Mouse (Mus musculus) gastrocnemius, postnatal 14 days (tissue): Measurements from ENCODE around the gene Hormad1. TPM values are rescaled to one million over a fixed set of nuclear protein-coding genes. Genes with fewer than 3 reads are reported as not detected.
"Not testable (repeated sequence)": the region's sequence is repeated elsewhere in the genome, so short reads cannot be mapped to it uniquely, and the experiment has no call there.

Source experiments
- DNase-seq: peaks from one replicate; pipeline ENCODE4 v3.0.0; 2021; ENCODE audit warnings: mixed read lengths
- intact Hi-C: fragments of 180-260 bp; cut with DNase I; formaldehyde crosslinking; loops from one replicate; pipeline ENCODE4 v1.15.1; 2025; ENCODE audit warnings: low total_unique reads
- total RNA-seq, 2 experiments: library from RNA; stranded (reverse); gene quantifications; 2 replicates each; pipeline ENCODE4 v1.2.3; 2021

The Hormad1 gene
- total RNA-seq, 2 experiments from 2014 or later = not detected

DNA sequence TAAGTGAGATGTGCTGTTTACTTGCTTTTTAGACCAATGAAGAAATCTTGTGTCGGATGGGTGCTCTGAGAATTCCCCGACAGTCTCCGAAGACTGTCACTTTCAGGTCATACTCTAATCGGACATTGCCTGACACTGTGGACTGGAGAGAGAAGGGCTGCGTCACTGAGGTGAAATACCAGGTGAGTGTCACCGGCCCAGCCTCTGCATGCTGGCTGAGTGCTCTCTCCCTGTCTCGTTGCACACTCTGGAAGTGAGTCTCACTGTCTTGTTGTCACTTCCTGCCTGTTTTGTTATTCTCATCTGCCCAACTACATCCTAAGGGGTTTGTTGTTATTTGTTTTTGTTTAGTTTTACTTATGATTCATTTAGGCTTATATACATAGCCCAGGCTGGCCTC is 16.5 kb upstream of the Hormad1 start:
- DNase-seq = no peak
- intact Hi-C loops = no loop called here

DNA sequence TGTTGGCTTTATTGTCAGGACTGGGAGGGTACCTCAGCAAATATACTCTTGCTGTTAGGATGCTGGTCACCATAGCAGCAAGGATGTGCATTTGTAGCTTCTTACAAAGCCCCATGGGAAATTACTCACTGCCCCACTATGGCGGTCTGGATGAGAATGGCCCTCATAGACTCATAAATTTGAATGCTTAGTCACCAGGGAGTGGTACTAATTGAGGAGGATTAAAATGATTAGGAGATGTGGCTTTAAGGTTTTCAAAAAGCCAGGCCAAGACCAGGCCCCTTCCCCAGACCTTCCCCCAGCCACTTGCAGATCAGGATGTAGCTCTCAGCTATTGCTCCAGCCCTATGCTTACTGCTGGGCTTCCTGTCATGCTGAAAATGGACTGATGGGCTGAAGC is 9.3 kb upstream of the Hormad1 start:
- intact Hi-C loops = no loop called here
- DNase-seq = no peak

DNA sequence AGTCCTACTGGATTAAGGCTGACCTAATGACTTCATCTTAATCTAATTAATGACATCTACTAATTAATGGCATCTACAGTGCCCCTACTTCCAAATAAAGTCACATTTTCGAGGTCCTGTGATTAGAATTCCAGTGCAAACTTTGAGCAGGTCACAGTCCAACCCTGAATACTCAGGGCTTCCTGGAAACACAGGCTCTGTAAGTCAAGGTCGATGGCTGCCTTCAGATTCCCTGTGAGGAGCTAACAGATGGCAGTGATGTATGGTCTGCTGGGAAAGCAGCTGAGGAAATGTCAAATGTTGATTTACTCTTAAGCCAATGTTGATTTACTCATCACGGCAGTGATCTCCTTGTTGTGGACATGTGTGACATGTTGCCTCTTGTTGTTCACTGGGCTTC is 5.5 kb upstream of the Hormad1 start:
- intact Hi-C loops = no loop called here
- no peak for DNase-seq

DNA sequence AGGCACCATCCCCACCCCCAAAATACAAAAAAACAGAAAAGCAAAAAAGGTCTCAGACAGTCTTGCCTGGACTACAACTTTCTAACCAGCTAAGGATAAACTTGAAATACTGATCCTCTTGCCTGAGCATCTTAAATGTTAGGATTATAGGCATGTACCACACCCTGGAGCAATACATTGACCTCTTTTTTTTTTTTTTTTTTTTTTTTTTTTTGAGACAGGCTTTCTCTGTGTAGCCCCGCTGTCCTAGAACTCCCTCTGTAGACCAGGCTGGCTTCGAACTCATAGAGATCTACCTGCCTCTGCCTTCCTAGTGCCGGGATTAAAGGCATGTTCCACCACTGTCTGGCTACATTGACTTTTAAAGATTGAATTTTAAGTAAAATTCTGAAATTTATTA is 1.3 kb downstream of the Hormad1 start:
- intact Hi-C loops = no loop called here
- DNase-seq = no peak

DNA sequence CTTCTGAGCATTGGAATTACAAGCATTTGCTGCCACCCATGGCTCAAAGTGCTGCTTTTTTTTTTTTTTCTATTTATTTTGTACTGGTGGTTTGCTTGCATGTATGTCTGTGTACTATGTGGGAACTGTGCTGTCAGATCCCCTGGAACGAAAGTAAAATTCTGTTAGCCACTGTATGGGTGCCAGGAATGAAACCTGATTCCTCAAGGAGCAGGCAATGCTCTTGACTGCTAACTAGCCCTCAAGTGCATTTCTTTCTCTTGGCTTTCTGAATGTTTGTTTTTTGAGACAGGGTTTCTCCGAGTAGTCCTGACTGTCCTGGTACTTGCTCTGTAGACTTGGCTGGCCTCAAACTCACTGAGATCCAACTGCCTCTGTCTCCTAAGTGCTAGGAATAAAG is 2.3 kb downstream of the Hormad1 start:
- no peak for DNase-seq
- intact Hi-C loops = no loop called here

DNA sequence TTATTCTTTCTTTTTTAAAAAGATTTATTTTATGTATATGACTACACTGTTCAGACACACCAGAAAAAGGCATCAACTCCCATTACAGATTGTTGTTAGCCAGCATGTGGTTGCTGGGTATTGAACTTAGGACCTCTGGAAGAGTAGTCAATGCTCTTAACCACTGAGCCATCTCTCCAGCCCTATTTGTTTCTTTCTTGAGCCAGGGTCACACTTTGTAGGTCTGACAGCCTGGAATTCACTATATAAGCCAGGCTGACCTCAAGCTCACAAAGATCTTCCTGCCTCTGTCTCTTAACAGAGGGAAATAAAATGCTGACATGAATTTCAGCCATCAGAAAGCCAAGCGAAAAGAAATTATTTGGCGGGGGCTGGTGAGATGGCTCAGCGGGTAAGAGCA is 10.1 kb downstream of the Hormad1 start:
- intact Hi-C loops = no loop called here
- no peak for DNase-seq

DNA sequence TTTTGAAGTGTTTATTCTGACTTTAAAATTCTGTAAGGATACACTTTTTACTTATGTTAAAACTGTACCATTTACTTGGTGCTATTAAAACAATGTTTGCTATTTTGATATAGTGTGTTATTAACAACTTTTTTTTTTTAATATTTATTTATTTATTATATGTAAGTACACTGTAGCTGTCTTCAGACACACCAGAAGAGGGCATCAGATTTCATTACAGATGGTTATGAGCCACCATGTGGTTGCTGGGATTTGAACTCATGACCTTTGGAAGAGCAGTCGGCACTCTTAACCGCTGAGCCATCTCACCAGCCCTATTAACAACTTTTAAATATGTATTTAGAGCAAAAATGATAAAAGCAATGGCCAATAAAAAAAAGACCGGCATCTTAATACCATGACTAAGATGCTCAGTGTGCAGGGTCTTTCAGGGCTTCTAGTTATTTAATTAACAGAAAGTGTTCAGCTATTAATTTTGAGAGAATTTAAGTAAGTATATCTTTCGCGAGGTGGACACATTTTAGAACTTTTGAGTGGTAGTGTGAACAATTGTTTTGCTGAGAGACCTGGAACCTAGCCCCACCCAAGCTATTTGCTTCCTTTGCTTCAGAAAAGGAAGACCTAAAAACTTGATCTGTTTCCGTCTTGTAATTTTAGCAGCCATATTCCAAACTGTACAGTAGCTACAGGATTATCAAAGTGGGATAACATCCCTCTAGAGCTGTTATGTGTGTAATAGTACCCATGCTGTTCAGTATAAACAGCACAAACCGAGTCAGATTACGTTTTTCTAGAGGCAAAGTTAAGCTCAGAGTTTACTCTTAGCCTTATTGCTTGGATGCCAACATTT is 28.5 kb downstream of the Hormad1 start:
- DNase-seq = no peak
- intact Hi-C loops = no loop called here

DNA sequence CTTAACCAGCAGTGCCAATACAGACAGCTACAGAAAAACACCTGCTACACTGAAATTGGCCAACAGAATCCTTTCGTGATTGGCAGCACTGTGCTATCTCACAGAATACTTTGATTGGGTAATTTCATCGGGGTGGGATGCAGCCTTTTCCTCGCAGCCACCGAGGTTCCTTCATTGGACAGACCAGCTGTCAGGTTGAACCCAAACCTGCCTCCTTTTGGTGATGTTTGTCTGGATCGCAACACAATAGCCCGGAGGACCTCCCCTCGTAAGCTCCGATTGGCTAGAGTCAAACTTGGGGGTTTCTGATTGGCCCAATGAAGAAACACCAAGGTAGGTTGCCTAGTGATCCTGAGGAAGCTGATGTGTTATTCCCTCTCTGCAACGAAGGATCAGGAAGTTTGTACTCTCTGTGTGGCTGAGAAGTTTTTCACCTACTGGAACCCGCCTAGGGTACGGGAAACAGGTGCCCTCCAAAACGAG is 29.2 kb downstream of the Hormad1 start, which contains the start of gene Golph3l:
TSS of gene Golph3l (plus strand) at position 331 of the 483 bp plus-strand sequence.
- peak; percentile 90 for DNase-seq
- intact Hi-C loops = no loop called here

DNA sequence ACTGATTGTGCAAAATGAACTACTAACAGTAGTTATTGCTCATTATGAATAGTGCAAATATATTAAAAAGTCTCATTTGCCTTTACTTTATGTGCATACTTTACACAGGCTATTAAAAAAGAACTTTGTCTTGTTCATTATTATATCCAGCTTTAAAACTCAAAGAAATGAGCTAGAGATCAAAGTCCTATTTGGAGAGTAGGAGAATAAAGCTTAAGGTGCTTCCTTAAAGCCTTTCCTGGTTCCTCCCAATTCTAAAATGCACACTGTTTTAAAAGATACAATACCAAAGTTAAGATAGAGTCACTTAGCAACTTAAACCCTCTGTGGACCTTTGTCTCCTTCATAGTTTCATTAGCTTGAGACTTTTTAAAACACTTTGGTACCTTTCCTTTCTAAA is 39.3 kb downstream of the Hormad1 start:
- DNase-seq = no peak
- intact Hi-C loops = no loop called here

DNA sequence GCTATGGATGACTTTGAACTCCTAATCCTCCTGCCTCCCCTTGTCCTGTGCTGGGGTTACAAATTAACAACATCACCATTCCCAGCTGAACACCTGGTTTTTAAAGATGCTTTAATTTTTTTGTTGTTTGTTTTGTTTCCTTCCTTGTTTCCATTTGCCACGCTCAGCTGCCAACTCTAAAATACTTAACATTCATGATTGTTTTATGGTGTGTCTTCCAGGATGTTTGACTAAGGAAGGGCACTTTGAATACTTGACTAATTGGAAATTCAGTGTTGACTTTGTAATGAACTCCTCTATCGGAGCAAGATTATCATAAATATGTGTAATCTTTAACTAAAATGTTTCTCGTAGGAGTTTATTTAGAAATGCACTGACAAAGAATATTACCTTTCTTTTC is 41.8 kb downstream of the Hormad1 start:
- intact Hi-C loops = no loop called here
- DNase-seq = no peak

DNA sequence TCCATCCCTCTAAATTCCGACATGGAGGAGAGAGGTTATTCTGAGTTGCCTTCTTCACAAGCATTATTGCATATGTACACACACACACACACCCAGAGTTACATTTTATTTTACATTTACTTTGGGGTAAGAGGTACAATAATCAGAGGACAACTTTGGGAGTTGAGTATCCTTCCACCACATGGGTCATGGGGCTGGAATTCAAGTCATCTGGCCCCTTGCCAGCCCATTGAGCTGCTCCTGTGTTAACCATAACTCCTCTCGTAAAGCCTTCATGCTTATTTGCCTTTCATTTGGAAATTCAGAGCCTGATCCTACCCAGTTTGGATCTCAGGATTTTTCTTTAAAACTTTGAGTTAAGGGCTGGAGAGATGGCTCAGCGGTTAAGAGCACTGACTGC is 46.6 kb downstream of the Hormad1 start:
- intact Hi-C loops = no loop called here
- DNase-seq = no peak

DNA sequence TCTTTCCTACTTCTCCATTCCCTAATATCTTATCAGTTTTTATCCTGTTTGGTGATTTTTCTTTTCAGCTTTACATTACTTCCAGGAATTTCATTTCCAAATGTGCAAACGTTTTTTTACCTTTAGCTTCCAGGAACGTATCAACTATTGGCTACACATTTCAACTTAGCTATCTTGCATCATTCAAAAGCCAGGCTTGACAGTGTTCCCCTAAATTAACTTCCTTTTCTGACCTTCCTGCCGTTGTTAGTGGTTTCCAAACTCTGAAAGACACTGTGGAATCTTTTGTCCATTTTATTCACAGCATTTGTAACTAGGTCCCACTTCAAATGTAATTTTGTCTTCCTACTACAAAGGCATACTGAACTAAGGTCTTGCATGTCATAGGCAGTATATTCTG is 49.7 kb downstream of the Hormad1 start:
- DNase-seq = no peak
- intact Hi-C loops = no loop called here

DNA sequence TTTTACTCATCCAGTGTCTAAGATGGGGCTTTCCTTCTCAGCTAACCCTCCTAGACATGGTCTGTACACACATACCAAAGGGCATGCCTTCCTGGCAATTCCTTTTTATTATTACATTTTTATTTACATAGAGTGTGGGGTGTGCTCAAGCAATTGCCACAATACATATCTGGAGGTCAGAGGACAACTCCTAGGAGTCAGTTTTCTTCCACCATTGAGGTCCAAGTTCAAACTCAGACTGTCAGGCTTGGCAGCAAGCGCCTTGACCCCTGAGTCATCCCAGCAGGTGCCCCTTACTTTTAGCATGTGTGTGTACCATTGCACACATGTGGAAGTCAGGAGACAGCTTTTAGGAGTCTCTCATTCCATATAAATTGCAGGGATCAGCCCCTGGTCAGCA is 54.5 kb downstream of the Hormad1 start:
- intact Hi-C loops = no loop called here
- DNase-seq = no peak

DNA sequence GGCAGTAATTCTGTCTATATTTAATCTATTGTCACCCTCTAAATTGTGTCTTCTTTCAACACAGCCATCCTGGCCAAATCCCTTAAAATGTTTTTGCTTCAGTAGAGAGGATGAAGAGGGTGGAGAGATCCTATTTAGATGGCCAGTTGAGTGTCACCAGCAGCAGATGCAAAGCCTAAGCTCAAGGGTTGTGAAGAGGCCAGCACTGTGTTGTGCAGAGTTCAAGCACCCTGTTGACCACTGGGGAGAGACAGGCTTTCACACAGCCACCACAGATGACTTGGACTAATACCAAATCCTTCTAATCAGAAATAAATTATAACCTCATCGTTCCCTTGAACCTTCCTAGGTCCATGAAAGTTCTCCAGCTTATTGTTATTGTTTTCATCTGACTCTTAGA is 59.0 kb downstream of the Hormad1 start:
- intact Hi-C loops = no loop called here
- no peak for DNase-seq

DNA sequence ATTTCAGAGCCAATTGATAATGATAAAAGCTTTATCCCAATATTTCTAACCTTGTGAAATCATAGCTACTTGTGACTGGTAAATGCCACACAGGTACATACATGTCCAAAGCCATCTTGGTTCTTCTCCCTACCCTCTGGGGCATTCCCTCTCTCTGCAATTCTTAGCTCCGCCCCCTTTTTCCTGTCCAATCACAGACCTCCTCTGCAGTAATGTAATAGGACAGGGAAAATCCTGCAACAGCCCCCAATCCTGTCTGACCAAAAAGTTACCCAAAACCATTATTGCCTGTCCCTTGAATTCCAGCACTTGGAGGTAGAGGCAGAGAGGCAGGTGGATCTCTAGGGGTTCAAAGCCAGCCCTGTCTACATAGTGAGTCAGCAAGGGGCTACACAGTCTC is 61.8 kb downstream of the Hormad1 start:
- DNase-seq = no peak
- intact Hi-C loops = no loop called here

DNA sequence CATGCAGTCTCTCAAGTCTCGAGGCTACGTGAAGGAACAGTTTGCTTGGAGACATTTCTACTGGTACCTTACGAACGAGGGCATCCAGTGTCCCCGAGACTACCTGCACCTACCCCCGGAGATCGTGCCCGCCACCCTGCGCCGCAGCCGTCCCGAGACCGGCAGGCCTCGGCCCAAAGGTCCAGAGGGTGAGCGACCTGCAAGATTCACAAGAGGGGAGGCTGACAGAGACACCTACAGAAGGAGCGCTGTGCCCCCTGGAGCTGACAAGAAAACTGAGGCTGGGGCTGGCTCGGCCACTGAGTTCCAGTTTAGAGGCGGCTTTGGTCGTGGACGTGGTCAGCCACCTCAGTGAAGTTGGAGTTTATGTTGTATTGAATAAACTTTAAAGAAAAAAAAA is 62.9 kb downstream of the Hormad1 start:
- intact Hi-C loops, DNase-seq: not testable (repeated sequence)

DNA sequence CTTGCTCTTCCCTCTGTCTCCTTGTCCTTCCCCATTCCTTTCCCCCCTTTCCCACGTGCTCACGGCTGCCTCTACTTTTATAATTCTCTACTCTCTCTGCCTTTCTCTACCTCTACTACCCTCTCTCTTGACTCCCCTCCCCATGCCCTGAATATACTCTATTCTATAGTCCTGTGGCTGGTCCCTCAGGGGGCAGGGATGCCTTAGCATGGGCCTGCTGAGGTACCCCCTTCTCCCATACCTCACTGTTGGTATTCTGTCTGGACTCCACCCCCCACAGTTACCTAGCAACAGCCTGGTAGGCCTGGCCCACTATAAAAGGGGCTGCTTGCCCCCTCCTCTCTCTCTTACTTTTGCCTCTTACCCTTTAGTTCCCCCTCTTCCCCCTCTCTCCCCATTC is 64.1 kb downstream of the Hormad1 start:
- intact Hi-C loops = no loop called here
- DNase-seq = no peak

DNA sequence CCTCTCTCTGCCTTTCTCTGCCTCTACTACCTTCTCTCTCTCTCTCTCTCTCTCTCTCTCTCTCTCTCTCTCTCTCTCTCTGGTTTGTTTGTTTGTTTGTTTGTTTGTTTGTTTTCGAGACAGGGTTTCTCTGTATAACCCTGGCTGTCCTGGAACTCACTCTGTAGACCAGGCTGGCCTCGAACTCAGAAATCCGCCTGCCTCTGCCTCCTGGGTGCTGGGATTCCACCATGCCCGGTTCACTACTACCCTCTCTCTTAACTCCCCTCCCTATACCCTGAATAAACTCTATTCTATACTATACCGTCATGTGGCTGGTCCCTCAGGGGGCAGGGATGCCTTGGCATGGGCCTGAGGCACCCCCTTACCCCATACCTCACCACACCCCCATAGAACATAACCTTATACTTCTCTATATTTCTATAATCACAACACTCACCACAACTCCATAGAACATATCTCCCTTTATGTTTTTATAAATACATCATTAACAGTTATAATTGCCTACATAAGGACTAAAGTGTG is 64.6 kb downstream of the Hormad1 start:
- intact Hi-C loops, DNase-seq: not testable (repeated sequence)

DNA sequence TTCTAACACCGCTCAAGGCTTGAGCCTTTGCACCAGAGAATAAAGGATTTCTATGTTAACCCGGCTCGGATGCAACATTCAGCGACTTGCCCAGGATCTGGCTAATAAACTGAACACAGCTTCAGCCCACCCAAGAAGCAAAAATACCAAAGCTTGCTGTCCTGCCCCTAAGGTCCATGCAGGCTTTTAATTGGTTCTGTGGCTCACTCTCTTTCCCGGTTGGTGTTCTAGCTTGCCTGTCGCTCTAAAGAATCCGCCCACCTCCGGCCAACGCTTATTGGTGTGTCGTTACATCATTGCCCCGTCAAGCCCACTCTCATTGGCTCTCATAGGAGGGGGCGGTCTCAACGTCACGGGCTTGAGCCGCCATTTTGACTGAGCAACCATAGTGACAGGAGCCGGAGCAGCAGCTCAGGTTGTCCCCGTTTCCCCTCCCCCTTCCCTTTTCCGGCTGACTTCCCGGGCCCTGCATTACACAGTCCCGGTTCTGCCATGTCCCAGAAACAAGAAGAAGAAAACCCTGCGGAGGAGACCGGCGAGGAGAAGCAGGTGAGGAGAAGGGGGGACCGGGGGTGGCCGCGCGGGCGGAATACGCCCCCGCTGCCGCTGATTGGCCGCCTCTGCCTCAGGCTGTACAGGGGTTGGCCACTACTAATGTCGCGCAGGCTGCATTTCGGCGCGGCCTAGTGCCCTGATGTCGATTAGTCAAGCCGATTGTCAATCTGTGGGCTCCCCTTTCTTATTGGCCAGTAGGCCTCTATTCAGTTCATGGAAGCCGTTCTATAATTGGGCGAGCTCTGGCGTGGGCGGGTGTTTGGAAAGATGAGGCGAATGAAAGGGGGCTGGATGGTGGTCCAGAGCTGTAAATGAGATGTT is 65.4 kb downstream of the Hormad1 start, which contains the start of gene Ensa:
TSS of gene Ensa (plus strand) at position 366 of the 876 bp plus-strand sequence.
- intact Hi-C loops = no loop called here

DNA sequence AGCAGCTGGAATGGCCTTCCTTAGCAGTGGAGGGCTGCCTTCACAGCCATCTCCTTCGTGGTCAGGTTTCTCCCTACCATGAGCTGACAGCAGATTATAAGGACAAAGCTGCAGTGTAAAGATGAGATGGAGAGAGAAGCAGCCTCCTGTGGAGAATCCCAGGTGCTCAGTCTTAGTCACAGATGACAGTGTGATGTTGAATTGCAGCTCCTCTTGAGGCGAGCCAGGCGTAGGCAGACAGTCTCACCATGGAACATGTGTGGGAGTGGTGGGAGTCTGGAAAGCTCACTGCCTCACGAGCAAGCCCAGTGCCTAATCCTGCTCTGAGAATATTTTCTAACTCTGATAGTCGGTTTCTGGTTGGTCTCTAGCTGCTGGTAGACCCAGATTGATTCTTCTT is 68.3 kb downstream of the Hormad1 start:
- intact Hi-C loops = no loop called here
- no peak for DNase-seq

More for the DNA sequence above, 65.4 kb downstream of the Hormad1 start, which contains the start of gene Ensa:
- DNase-seq = peak; percentile 96
